Mouse (Mus musculus) ovary, postnatal 10 days (tissue): ENCODE results near the gene Msrb3.

Source experiments
- DNase-seq: peaks from one replicate; pipeline ENCODE4 v3.0.0; 2022; ENCODE audit warnings: low spot score

Msrb3 gene

GRCm38 (mm10) chr10:120810832-120811571 lies 87.9 kb downstream of the Msrb3 start:
- DNase-seq = no peak

DNA sequence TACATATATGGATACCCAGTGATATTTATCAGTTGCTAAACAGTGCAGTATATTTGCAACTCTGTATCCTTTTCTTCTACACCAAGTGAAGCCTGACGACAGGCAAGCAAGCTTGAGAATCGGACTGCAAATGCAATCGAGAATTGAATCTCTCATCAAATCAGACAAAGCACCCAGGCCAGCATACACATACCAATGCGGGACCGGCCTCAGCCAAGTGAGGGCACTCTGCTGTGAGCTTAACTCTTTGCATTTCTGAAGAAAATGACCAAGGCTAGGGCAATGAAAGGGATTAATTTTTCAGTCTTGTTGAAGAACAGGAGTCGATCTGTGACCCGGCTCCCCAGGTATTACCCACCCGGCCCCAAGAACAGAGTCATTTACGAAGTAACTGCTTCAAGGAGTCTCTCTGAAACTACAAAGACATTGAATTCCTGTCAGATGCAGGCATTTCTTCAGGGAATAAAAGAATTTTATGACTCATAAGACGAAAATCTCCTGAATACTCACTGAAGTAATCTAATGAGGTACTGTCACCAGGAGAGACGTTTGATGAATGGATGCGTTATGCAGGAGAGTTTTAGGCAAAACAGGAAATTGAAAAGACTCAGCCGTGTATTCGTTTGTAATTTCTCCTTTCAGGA lies 88.7 kb downstream of the Msrb3 start:
- no peak for DNase-seq

GRCm38 (mm10) chr10:120808167-120808566 lies 90.7 kb downstream of the Msrb3 start:
- no peak for DNase-seq

GRCm38 (mm10) chr10:120801127-120801526 lies 97.8 kb downstream of the Msrb3 start:
- no peak for DNase-seq

DNA sequence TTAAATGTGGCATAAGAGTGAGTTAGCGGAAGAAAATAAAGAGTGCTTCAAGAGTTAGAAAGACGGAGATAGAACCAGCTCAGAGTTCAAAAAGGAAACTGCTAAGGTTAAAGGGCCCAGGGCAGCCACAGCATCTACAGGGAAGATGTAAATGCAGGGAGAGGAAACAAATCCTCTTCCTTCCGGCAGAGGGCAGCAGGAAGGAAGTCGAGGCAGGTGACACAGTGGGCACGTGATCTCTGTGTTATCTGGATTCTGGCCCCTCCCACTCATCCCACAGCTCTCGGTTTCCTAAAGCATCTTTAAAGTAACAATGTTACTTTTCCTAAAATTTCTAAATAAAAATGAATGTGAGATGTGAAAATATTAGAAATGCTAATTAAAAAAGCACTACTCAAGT lies 99.4 kb downstream of the Msrb3 start:
- no peak for DNase-seq

GRCm38 (mm10) chr10:120796749-120797148 lies 102.2 kb downstream of the Msrb3 start:
- DNase-seq = no peak

GRCm38 (mm10) chr10:120794391-120794817 lies 104.5 kb downstream of the Msrb3 start:
- no peak for DNase-seq

- DNase-seq = no peak
Observed at GRCm38 (mm10) chr10:120792191-120792765, 106.6 kb downstream of the Msrb3 start.

DNA sequence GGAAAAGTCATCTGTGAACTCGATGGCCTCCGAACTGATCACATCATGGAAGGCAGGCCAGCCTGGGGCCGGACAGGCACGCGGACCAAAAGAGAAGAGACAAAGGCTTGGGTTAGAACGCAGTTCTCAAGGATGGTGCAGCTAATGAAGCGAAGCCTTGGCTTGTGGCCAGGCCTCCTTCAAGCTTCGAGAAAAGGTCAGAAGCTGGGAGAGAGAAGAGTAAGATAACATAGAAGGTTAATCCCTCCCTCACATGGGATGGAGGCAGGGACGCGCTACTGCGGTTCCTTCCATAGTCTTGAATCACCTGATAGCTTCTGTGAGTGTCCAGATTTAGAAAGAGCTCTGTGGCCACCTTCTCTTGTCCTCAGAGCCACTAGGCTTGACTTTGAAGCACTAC lies 107.5 kb downstream of the Msrb3 start:
- no peak for DNase-seq

DNA sequence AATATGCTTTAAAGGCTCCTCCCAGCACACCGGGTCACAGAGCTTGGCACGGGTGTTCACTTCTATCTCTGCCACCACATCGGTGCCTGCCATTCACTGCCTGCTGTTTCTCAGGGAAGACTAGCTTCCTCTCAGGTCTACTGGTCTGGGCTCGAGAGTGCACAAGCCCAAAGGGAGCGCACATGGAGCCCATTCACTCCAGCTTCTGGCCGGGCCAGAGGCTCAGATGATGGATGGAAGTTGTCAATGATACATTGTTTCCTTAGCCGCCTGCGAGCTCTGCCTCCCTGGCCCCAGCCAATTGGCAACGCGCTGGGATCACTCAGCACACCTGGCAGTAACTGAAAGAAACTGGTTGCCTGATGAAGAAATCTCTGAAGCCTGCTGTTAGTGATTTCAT lies 111.7 kb downstream of the Msrb3 start:
- DNase-seq = no peak

DNA sequence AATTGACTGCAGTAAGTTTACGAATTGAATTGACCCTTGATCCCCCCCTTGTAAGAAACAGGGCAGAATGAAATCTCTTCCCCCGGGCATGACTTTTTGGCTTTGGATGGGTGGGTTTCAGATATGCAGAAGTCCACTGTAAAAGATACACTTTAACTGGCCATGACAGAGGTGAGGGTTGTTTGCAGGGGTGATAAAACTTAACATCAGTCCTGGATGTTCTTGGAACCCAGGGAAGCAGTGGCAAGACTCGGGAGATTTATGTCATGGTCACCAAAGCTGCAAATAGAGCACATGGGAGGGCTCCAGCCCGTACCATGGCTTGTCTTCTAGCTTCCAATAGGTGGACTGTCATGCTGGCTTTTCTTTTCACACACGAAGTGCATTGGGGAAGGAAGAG lies 114.4 kb downstream of the Msrb3 start:
- DNase-seq = no peak

DNA sequence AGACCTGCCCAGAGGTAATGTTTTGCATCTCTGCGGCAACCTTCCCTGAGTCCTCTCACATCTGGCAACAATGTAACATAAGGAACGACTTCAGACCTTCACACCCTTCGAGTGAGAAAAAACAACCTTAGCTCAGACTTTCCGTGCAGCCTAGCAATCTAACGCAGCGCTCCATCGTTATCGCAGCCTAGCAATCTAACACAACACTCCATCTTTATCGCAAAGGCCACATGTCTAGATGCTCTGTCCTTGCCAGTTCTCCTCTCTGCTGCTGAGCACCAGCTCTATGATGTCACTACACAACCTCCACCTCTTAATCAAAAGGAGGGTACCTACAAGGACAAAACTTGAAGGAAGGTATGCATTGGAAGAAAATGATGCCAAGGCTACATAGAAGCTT lies 115.5 kb downstream of the Msrb3 start:
- DNase-seq = no peak

- no peak for DNase-seq
Observed at GRCm38 (mm10) chr10:120777499-120777898, 121.4 kb downstream of the Msrb3 start.

GRCm38 (mm10) chr10:120775361-120775760 lies 123.5 kb downstream of the Msrb3 start:
- DNase-seq = no peak

- DNase-seq = no peak
Observed at GRCm38 (mm10) chr10:120767418-120767817, 131.5 kb downstream of the Msrb3 start.

- no peak for DNase-seq
Observed at GRCm38 (mm10) chr10:120765398-120765797, 133.5 kb downstream of the Msrb3 start.

DNA sequence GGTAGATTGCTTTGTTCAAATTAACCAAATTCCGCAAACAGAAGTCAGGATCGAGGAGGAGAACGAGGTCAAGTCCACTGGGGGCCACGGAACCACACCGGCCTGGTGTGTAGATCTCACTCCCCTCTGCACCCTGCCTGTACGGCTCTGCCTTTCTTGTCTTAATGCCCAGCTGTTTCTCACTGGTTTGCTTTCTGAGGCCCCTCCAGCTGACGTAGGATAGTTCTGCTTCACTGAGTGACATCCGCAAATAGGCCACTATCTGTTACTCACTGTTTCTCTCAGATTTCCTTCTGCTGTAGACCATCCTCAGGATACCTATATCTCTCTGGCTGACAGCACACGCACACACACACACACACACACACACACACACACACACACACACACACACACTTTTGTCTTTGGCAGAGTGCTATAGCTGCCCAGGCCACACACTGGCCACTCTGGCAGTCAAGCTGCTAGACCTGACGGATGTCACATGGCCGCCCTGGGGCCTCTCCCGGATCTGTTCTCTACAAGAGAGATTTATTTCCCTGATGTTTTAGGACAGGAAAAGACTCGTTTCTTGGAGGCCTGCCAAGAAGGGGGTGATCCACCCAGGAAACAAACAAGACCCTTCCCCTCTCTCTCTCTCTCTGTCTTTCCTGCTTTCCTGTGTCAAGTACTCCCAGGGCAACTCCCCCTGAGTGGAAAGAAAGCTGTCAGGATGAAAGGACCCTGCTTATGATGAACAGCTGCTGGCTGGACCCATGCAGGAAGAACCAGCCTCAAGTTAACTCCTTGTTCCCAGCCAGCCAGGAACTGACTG lies 135.0 kb downstream of the Msrb3 start:
- DNase-seq = no peak

GRCm38 (mm10) chr10:120762958-120763357 lies 135.9 kb downstream of the Msrb3 start:
- no peak for DNase-seq

- DNase-seq = no peak
Observed at GRCm38 (mm10) chr10:120760679-120761078, 138.2 kb downstream of the Msrb3 start.

- DNase-seq = no peak
Observed at GRCm38 (mm10) chr10:120759883-120760282, 139.0 kb downstream of the Msrb3 start.

GRCm38 (mm10) chr10:120752454-120752853 lies 146.4 kb downstream of the Msrb3 start:
- DNase-seq = no peak

GRCm38 (mm10) chr10:120751821-120752261 lies 147.1 kb downstream of the Msrb3 start:
- no peak for DNase-seq
